In genomic region chr7:131650277-131650676, GRCm38 (mm10) we compare ENCODE assay signal across 18 mouse cellular contexts.
"Had no signal": no experiment of that assay in that cellular context is flagged by ENCODE, and none has a peak within 500 bp of the region (broad histone marks: within the 10 kb centered on the region; RNA-seq: fewer than 3 reads in every experiment).

No protein-coding gene starts in this region.

- H3K36me3 ChIP-seq: lung, embryonic 15.5 days; midbrain, embryonic 10.5 days; midbrain, embryonic 12.5 days; neural tube, embryonic 13.5 days; neural tube, embryonic 15.5 days; stomach, embryonic 15.5 days had no signal

- H3K9me3 ChIP-seq: lung, embryonic 15.5 days; midbrain, embryonic 10.5 days; midbrain, embryonic 12.5 days; neural tube, embryonic 13.5 days; neural tube, embryonic 15.5 days; stomach, embryonic 15.5 days had no signal

- H3K4me1 ChIP-seq: midbrain, embryonic 10.5 days; midbrain, embryonic 12.5 days had no signal

- ATAC-seq: lung, postnatal 0 days; midbrain, embryonic 16.5 days had no signal

- H3K27ac ChIP-seq: lung, embryonic 15.5 days; midbrain, embryonic 10.5 days; midbrain, embryonic 12.5 days; neural tube, embryonic 13.5 days; neural tube, embryonic 15.5 days; stomach, embryonic 15.5 days; stomach, postnatal 0 days had no signal

- H3K4me2 ChIP-seq: lung, embryonic 15.5 days; midbrain, embryonic 12.5 days; neural tube, embryonic 13.5 days; neural tube, embryonic 15.5 days; stomach, embryonic 15.5 days had no signal

- H3K4me3 ChIP-seq: lung, embryonic 15.5 days; midbrain, embryonic 10.5 days; midbrain, embryonic 12.5 days; myocyte; neural tube, embryonic 13.5 days; neural tube, embryonic 15.5 days; stomach, embryonic 15.5 days had no signal

- DNase-seq: lung, adult 18-20 months; lung, postnatal 14 days; lung, postnatal 4 days; midbrain, embryonic 14.5 days; right cerebral cortex, postnatal 14 days; thymus, adult 2 months; thymus, postnatal 25 days; thymus, postnatal 4 days had no signal

- H3K9ac ChIP-seq: lung, embryonic 15.5 days; midbrain, embryonic 12.5 days; neural tube, embryonic 13.5 days; neural tube, embryonic 15.5 days; stomach, embryonic 15.5 days had no signal
